Mouse (Mus musculus): Measurements from ENCODE around the gene Lrch1. TPM values are rescaled to one million over a fixed set of nuclear protein-coding genes. Genes with fewer than 3 reads are reported as not detected.

Lrch1 gene
- polyA plus RNA-seq, 1 experiment: 13.6 TPM

DNA sequence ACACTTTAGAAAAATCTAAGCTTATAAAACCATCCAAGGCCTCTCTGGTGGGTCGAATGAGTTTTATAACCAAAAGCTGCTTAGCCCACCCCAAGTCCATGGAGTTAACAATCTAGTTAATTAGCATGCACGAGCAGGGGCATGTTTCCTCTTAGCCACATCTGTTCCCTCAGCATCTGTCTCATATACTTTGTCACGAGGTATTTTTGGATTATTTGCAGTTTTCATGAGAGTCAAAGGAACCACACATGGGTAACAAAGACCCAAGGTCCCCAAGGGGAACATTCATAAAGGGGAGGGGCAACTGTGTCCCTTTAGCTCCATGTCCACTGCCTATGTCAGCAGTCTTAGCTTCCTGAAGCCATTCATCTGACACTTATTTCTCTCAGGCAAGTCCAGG is 106.9 kb downstream of the Lrch1 start:
- Histone ChIP-seq H3K27ac (ENCODE audit: insufficient read depth, low read length) (no peak overlapping the region), H3K4me1 (ENCODE audit: control insufficient read depth, insufficient read depth, low read length) (peaks cover 3% of the 10 kb centered on the region), H3K4me3 (ENCODE audit: insufficient read depth, low read length) (no peak overlapping the region)
- TF ChIP-seq CTCF (IDR thresholded peaks at IDR 0.05; ENCODE audit: extremely low read depth, insufficient read depth, low read length) (no peak), POLR2A (IDR thresholded peaks at IDR 0.05; ENCODE audit: extremely low read depth, insufficient read depth, low read length) (no peak)

DNA sequence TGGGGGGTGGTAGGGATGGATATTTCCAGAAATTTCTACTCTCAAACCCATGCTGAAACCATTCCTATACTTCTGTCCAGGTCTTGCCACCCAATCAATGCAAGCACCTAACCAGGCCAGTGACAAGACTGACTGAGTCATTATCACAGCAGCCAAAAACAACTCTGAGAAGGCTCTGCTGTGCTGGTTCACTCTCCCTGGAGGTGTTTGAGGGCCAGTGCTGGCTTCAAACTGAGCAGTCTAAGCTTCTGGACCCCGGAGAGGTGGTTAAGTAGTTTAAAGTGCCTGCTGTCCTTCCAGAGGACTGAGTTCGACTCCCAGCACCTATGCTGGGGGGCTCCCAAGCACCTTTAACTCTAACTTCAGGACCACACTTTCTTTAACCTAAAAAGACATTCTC is 107.3 kb downstream of the Lrch1 start:
- Histone ChIP-seq H3K4me1 (ENCODE audit: control insufficient read depth, insufficient read depth, low read length) (no peaks in the 10 kb centered on the region), H3K27ac (ENCODE audit: insufficient read depth, low read length) (no peak overlapping the region), H3K4me3 (ENCODE audit: insufficient read depth, low read length) (no peak overlapping the region)
- TF ChIP-seq CTCF (IDR thresholded peaks at IDR 0.05; ENCODE audit: extremely low read depth, insufficient read depth, low read length) (no peak), POLR2A (IDR thresholded peaks at IDR 0.05; ENCODE audit: extremely low read depth, insufficient read depth, low read length) (no peak)

GRCm38 (mm10) chr14:74838816-74839215 is 108.9 kb downstream of the Lrch1 start:
- no peak for TF ChIP-seq CTCF (IDR thresholded peaks at IDR 0.05; ENCODE audit: extremely low read depth, insufficient read depth, low read length)
- no peak for TF ChIP-seq POLR2A (IDR thresholded peaks at IDR 0.05; ENCODE audit: extremely low read depth, insufficient read depth, low read length)
- Histone ChIP-seq H3K27ac (ENCODE audit: insufficient read depth, low read length) (no peak overlapping the region), H3K4me1 (ENCODE audit: control insufficient read depth, insufficient read depth, low read length) (no peaks in the 10 kb centered on the region)

DNA sequence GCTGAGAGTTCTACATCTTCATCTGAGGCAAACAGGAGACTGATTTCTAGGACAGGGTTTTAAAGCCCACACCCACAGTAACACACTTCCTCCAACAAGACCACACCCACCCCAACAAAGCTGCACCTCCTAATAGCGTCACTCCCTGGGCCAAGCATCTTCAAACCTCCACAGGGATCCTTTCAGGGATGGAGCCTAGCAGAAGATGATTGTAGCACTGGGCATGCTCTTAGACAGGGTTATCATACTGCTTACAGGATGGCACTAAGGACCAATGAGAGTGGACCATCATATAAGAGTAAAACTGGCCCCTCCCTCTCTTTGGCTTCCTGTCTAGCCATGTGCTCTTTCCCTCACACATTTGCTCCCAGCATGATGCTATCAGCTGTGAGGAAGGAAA is 112.7 kb downstream of the Lrch1 start:
- H3K4me3 ChIP-seq (ENCODE audit: insufficient read depth, low read length): no peak overlapping the region
- no peak overlapping the region for H3K27ac ChIP-seq (ENCODE audit: insufficient read depth, low read length)
- H3K4me1 ChIP-seq (ENCODE audit: control insufficient read depth, insufficient read depth, low read length): peaks cover 3% of the 10 kb centered on the region; the same call in 1 of the 2 replicates
- no peak for TF ChIP-seq CTCF (IDR thresholded peaks at IDR 0.05; ENCODE audit: extremely low read depth, insufficient read depth, low read length)
- TF ChIP-seq POLR2A (IDR thresholded peaks at IDR 0.05; ENCODE audit: extremely low read depth, insufficient read depth, low read length): no peak

More at GRCm38 (mm10) chr14:74838816-74839215, 108.9 kb downstream of the Lrch1 start:
- no peak overlapping the region for H3K4me3 ChIP-seq (ENCODE audit: insufficient read depth, low read length)

DNA sequence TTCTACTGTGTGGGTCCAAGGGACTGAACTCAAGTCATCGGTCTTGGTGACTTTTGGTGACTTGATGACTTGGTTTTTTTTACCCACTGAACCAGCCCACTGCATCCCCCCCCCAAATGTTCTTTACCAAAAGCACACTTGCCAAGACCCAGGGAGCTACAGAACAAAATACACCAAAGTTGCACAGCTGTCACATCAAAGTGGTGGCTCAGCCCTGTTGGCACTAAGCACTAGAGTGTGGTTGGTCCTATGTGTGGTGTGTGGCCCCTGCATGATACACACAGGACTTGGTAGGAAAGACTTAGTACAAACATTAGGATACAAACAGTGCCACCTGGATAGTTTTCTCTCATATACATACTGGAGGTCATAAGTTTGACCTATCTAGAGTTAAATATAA is 113.5 kb downstream of the Lrch1 start:
- Histone ChIP-seq H3K27ac (ENCODE audit: insufficient read depth, low read length) (no peak overlapping the region), H3K4me1 (ENCODE audit: control insufficient read depth, insufficient read depth, low read length) (peaks cover 3% of the 10 kb centered on the region; the same call in 1 of the 2 replicates), H3K4me3 (ENCODE audit: insufficient read depth, low read length) (no peak overlapping the region)
- no peak for TF ChIP-seq CTCF (IDR thresholded peaks at IDR 0.05; ENCODE audit: extremely low read depth, insufficient read depth, low read length)
- no peak for TF ChIP-seq POLR2A (IDR thresholded peaks at IDR 0.05; ENCODE audit: extremely low read depth, insufficient read depth, low read length)

GRCm38 (mm10) chr14:74831653-74832052 is 116.0 kb downstream of the Lrch1 start:
- H3K4me3 ChIP-seq (ENCODE audit: insufficient read depth, low read length): no peak overlapping the region
- H3K27ac ChIP-seq (ENCODE audit: insufficient read depth, low read length): no peak overlapping the region
- TF ChIP-seq CTCF (IDR thresholded peaks at IDR 0.05; ENCODE audit: extremely low read depth, insufficient read depth, low read length) (no peak), POLR2A (IDR thresholded peaks at IDR 0.05; ENCODE audit: extremely low read depth, insufficient read depth, low read length) (no peak)
- H3K4me1 ChIP-seq (ENCODE audit: control insufficient read depth, insufficient read depth, low read length): peaks cover 3% of the 10 kb centered on the region; the same call in 1 of the 2 replicates

DNA sequence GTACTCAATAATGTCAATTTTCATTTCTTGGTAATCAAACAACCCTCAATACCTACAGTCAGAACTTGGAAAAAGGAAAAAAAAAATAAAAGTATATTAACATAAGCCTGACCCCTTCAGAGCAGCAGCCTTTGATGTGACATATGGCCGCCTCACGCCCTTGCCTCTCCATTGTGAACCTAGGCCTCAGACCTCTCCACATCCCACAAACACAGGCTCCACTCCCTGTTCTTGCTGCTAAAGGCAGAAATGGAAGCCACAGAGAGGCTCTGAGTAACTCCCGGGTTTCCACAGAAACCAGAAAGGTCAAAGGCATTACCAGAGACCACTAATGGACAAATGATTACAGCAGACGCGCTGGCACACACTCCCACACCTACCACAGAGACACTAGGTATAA is 116.6 kb downstream of the Lrch1 start:
- Histone ChIP-seq H3K4me3 (ENCODE audit: insufficient read depth, low read length) (no peak overlapping the region), H3K4me1 (ENCODE audit: control insufficient read depth, insufficient read depth, low read length) (peaks cover 3% of the 10 kb centered on the region; the same call in 1 of the 2 replicates), H3K27ac (ENCODE audit: insufficient read depth, low read length) (no peak overlapping the region)
- TF ChIP-seq CTCF (IDR thresholded peaks at IDR 0.05; ENCODE audit: extremely low read depth, insufficient read depth, low read length) (no peak), POLR2A (IDR thresholded peaks at IDR 0.05; ENCODE audit: extremely low read depth, insufficient read depth, low read length) (no peak)

DNA sequence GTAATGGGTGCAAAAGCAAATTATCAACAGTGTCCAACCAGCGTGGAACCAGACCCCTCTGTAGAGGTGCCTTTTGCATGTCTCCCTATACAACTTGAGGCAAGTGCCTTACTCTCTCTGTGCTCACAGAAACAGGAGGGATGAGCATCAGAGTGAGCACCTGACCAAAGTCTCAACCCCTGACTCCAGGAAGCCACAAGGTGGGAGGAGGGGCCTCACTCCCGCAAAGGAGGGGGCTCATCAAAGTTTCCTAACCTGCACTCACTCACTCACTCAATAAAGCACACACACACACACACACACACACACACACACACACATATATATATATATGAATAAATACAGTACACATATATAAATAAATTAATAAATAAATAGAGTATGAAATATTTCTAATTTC is 117.1 kb downstream of the Lrch1 start:
- no peak overlapping the region for H3K27ac ChIP-seq (ENCODE audit: insufficient read depth, low read length)
- H3K4me1 ChIP-seq (ENCODE audit: control insufficient read depth, insufficient read depth, low read length): peaks cover 3% of the 10 kb centered on the region; the same call in 1 of the 2 replicates
- TF ChIP-seq CTCF (IDR thresholded peaks at IDR 0.05; ENCODE audit: extremely low read depth, insufficient read depth, low read length) (no peak), POLR2A (IDR thresholded peaks at IDR 0.05; ENCODE audit: extremely low read depth, insufficient read depth, low read length) (no peak)
- no peak overlapping the region for H3K4me3 ChIP-seq (ENCODE audit: insufficient read depth, low read length)

- H3K27ac ChIP-seq (ENCODE audit: insufficient read depth, low read length): no peak overlapping the region
- no peaks in the 10 kb centered on the region for H3K4me1 ChIP-seq (ENCODE audit: control insufficient read depth, insufficient read depth, low read length)
- no peak overlapping the region for H3K4me3 ChIP-seq (ENCODE audit: insufficient read depth, low read length)
- no peak for TF ChIP-seq POLR2A (IDR thresholded peaks at IDR 0.05; ENCODE audit: extremely low read depth, insufficient read depth, low read length)
- no peak for TF ChIP-seq CTCF (IDR thresholded peaks at IDR 0.05; ENCODE audit: extremely low read depth, insufficient read depth, low read length)
These were observed 124.7 kb downstream of the Lrch1 start for GRCm38 (mm10) chr14:74822757-74823680.

GRCm38 (mm10) chr14:74822048-74822447 is 125.6 kb downstream of the Lrch1 start:
- TF ChIP-seq CTCF (IDR thresholded peaks at IDR 0.05; ENCODE audit: extremely low read depth, insufficient read depth, low read length) (no peak), POLR2A (IDR thresholded peaks at IDR 0.05; ENCODE audit: extremely low read depth, insufficient read depth, low read length) (no peak)
- Histone ChIP-seq H3K4me1 (ENCODE audit: control insufficient read depth, insufficient read depth, low read length) (no peaks in the 10 kb centered on the region), H3K4me3 (ENCODE audit: insufficient read depth, low read length) (no peak overlapping the region), H3K27ac (ENCODE audit: insufficient read depth, low read length) (no peak overlapping the region)
